Mouse (Mus musculus): ENCODE measurements at regions not wholly inside any gene's neighbourhood (a gene's known extent, or its start where the extent isn't known, plus 50 kb on each side); places are given as distances from the start of the nearest gene placed in this dataset.

DNA sequence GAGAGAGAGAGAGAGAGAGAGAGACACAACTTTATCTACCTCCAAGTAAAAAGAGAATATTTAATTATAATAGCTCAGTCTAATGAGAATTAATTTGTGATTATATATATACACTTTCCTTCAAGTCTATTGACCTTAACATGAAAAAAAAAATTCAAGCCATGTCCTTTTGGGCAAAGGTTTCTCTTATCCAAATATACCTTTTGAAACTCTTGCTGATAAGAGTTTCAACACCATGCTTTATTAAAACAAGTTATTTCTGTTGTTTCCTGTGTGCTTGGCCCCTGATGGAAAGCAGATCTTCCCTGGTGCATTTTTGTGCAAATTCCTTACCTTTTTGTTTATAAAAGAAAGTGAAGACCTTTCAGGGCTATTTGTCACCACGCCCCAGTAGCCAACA lies 414.7 kb upstream of the 2610301B20Rik start:
- WGBS = 20% methylated on average over 1 of the region's 1 CpGs
- no peaks in the 10 kb centered on the region for H3K4me1 ChIP-seq (ENCODE audit: insufficient read depth)
- no peak overlapping the region for H3K27ac ChIP-seq (ENCODE audit: low read depth)
- H3K36me3 ChIP-seq (ENCODE audit: insufficient read depth) = no peaks in the 10 kb centered on the region
- DNase-seq (no peak), ATAC-seq (ENCODE audit: insufficient read depth) (no peak)
- H3K4me2 ChIP-seq = no peak overlapping the region
- H3K4me3 ChIP-seq (ENCODE audit: low read depth, low read length) = no peak overlapping the region
- no peak overlapping the region for H3K9ac ChIP-seq
- H3K9me3 ChIP-seq (ENCODE audit: low read depth, low read length) = no peaks in the 10 kb centered on the region
- no peaks in the 10 kb centered on the region for H3K27me3 ChIP-seq (ENCODE audit: insufficient read depth, low read length)
- TF ChIP-seq CTCF (IDR thresholded peaks at IDR 0.05; ENCODE audit: low read depth) = no peak

DNA sequence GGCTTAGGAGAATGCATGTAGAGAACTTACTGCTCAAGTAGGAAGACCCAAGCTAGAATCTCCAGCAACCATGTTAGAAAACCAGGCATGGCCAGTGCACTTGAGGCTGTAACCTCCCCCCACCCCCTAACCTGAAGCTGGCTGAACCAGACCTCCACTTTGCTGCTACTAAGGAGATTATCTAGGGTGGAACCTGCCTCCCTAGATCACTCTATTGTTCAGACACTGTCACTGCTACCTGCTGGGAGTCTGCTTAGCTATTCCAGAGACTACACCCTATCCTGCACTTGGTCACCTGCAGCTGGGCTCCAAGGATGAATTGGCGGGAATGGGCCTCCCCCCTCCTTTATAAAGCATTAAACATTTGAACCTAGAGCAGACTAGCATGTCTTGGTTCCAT lies 393.4 kb upstream of the 2610301B20Rik start:
- H3K27ac ChIP-seq (ENCODE audit: low read depth) = no peak overlapping the region
- H3K9me3 ChIP-seq (ENCODE audit: low read depth, low read length) = no peaks in the 10 kb centered on the region
- no peak overlapping the region for H3K4me3 ChIP-seq (ENCODE audit: low read depth, low read length)
- H3K27me3 ChIP-seq (ENCODE audit: insufficient read depth, low read length) = no peaks in the 10 kb centered on the region
- no peak for DNase-seq
- no peak for ATAC-seq (ENCODE audit: insufficient read depth)
- H3K4me2 ChIP-seq = no peak overlapping the region
- no peaks in the 10 kb centered on the region for H3K36me3 ChIP-seq (ENCODE audit: insufficient read depth)
- no peak for TF ChIP-seq CTCF (IDR thresholded peaks at IDR 0.05; ENCODE audit: low read depth)
- no peak overlapping the region for H3K9ac ChIP-seq
- H3K4me1 ChIP-seq (ENCODE audit: insufficient read depth) = no peaks in the 10 kb centered on the region
- WGBS = 73% methylated on average over 1 of the region's 1 CpGs

DNA sequence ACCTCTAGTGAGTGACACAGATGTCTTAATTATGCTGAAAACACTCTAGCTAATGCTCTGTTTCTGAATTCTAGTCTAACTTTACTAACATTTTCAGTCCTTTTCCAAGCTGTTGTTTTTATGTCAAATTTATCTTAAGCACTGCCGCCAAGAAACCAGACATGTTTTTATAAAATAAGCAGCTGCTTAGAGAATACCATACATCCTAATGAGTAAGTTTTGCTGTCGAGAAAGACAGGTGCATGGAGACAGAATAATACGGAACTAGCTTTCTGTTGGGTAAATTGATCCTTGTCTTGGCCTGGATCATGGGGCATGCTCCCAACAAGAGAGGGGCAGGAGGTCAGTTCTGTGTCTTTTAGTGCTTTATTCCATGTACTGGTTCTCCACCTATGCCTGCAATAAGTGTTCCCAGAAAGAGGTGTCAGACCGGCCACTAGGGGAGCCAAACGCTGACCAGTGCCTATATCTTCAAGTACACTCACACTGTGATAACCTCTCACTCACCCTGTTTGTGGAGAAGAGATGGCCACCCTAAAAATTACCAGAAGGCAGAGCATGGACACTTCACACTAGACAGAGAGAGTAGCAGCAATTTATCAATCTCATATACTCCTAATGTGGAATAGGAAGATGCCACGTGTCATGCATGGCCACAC lies 366.0 kb upstream of the 2610301B20Rik start:
- 45% methylated on average over 6 of the region's 6 CpGs for WGBS
- H3K27me3 ChIP-seq (ENCODE audit: insufficient read depth, low read length) = no peaks in the 10 kb centered on the region
- no peaks in the 10 kb centered on the region for H3K9me3 ChIP-seq (ENCODE audit: low read depth, low read length)
- no peaks in the 10 kb centered on the region for H3K4me1 ChIP-seq (ENCODE audit: insufficient read depth)
- H3K4me2 ChIP-seq = no peak overlapping the region
- ATAC-seq (ENCODE audit: insufficient read depth) (no peak), DNase-seq (peak; percentile 29)
- peak; percentile 57 for TF ChIP-seq CTCF (IDR thresholded peaks at IDR 0.05; ENCODE audit: low read depth)
- no peaks in the 10 kb centered on the region for H3K36me3 ChIP-seq (ENCODE audit: insufficient read depth)
- H3K4me3 ChIP-seq (ENCODE audit: low read depth, low read length) = no peak overlapping the region
- no peak overlapping the region for H3K27ac ChIP-seq (ENCODE audit: low read depth)
- no peak overlapping the region for H3K9ac ChIP-seq

DNA sequence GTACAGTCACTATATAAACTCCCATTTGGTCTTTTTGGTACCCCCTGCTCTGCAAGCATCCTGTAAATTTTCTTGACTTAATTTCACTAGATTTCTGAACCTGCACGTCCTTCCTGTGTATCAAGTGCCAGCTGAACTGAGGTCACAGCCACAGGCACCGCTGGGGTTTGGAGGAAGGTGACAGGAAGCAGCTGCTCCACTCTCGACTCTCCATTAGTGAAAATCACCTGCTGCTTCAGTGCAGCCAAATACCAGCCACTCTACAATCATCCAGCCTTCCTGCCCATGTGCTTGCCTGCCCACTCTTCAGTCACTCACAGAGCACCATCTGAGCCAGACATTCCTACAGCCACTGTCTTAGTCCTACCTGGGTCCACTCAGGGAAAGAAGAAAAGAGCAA lies 364.3 kb upstream of the 2610301B20Rik start:
- H3K4me1 ChIP-seq (ENCODE audit: insufficient read depth) = no peaks in the 10 kb centered on the region
- no peak overlapping the region for H3K9ac ChIP-seq
- no peak for DNase-seq
- H3K27ac ChIP-seq (ENCODE audit: low read depth) = no peak overlapping the region
- H3K4me2 ChIP-seq = no peak overlapping the region
- no peak for ATAC-seq (ENCODE audit: insufficient read depth)
- H3K36me3 ChIP-seq (ENCODE audit: insufficient read depth) = no peaks in the 10 kb centered on the region
- H3K4me3 ChIP-seq (ENCODE audit: low read depth, low read length) = no peak overlapping the region
- no peaks in the 10 kb centered on the region for H3K9me3 ChIP-seq (ENCODE audit: low read depth, low read length)
- no peaks in the 10 kb centered on the region for H3K27me3 ChIP-seq (ENCODE audit: insufficient read depth, low read length)
- 32% methylated on average over 3 of the region's 3 CpGs for WGBS
- no peak for TF ChIP-seq CTCF (IDR thresholded peaks at IDR 0.05; ENCODE audit: low read depth)

DNA sequence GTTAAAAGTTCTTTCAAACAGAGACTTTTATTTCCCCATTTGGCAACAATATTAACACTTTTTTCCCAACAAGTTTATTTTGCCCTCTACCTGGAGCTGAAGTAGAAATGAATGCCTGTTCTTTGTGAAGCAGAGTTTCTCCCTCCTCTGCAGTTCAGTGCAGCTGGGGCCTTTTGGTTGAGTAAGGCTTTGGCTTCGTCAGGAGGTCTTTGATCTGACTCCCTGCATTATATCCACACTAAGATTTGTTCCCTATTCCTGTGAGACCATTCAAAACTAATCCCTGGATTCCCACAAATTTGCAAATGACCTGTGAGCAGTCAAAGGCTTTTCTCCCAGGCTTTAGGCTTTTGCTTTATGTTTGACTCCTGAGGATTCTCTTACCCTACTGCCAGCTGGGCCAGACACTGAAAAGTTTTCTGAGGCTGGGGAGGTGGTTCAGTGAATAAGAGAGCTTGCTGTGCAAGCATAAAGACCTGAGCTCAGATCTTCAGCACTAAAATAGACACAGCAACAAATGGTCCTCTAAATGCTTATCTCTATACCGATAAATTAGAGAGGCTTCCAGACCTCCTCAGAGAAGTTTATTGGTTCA lies 323.5 kb upstream of the 2610301B20Rik start:
- WGBS = 28% methylated on average over 2 of the region's 2 CpGs
- Histone ChIP-seq H3K27ac (ENCODE audit: low read depth) (no peak overlapping the region), H3K4me3 (ENCODE audit: low read depth, low read length) (no peak overlapping the region), H3K4me2 (no peak overlapping the region), H3K27me3 (ENCODE audit: insufficient read depth, low read length) (no peaks in the 10 kb centered on the region), H3K36me3 (ENCODE audit: insufficient read depth) (no peaks in the 10 kb centered on the region), H3K4me1 (ENCODE audit: insufficient read depth) (no peaks in the 10 kb centered on the region), H3K9me3 (ENCODE audit: low read depth, low read length) (no peaks in the 10 kb centered on the region), H3K9ac (no peak overlapping the region)
- ATAC-seq (ENCODE audit: insufficient read depth) (no peak), DNase-seq (no peak)
- TF ChIP-seq CTCF (IDR thresholded peaks at IDR 0.05; ENCODE audit: low read depth) = no peak

DNA sequence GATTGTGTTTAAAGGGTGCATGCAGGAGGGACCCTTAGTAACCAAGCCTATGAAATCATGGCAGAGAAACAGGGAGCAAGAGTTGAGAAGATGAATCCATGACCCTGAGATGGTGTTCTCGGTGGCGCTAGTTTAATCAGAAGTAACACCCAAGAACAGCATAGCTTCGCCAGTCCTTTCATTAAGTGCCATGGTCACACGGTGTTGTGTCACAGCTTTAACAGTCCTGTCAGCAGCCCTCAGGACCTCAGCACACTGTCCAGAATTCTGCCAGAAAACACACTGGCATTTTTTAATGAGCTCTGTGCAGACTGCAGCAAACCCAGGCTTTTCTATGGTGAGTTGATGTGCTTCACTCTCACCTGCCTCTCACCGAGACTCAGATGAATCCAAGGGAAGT lies 320.6 kb upstream of the 2610301B20Rik start:
- Histone ChIP-seq H3K27me3 (ENCODE audit: insufficient read depth, low read length) (no peaks in the 10 kb centered on the region), H3K36me3 (ENCODE audit: insufficient read depth) (no peaks in the 10 kb centered on the region), H3K4me1 (ENCODE audit: insufficient read depth) (no peaks in the 10 kb centered on the region), H3K4me2 (no peak overlapping the region), H3K27ac (ENCODE audit: low read depth) (no peak overlapping the region), H3K9ac (no peak overlapping the region), H3K4me3 (ENCODE audit: low read depth, low read length) (no peak overlapping the region), H3K9me3 (ENCODE audit: low read depth, low read length) (no peaks in the 10 kb centered on the region)
- TF ChIP-seq CTCF (IDR thresholded peaks at IDR 0.05; ENCODE audit: low read depth) = no peak
- DNase-seq = no peak
- 84% methylated on average over 5 of the region's 5 CpGs for WGBS
- ATAC-seq (ENCODE audit: insufficient read depth) = no peak

DNA sequence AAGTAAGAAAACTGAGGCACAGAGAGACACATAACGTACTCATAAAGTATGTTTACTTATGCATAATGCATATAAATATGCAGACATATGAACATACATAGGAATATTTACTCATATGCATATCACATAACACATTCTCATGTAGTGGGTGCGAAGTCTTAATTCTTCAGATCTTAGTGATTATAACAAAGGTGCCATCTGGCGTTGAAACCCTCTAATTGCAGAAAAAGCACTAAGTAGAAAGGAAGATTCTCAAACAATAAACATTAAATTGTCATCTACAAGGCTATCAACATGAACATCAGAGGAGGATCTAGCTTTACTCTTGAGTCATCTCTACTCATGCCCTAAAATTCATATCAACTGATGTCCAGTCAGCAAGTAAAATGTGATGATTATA lies 314.2 kb upstream of the 2610301B20Rik start:
- Histone ChIP-seq H3K27ac (ENCODE audit: low read depth) (no peak overlapping the region), H3K9me3 (ENCODE audit: low read depth, low read length) (no peaks in the 10 kb centered on the region), H3K4me2 (no peak overlapping the region), H3K36me3 (ENCODE audit: insufficient read depth) (no peaks in the 10 kb centered on the region), H3K4me1 (ENCODE audit: insufficient read depth) (no peaks in the 10 kb centered on the region), H3K9ac (no peak overlapping the region), H3K4me3 (ENCODE audit: low read depth, low read length) (no peak overlapping the region), H3K27me3 (ENCODE audit: insufficient read depth, low read length) (no peaks in the 10 kb centered on the region)
- WGBS = 85% methylated on average over 3 of the region's 3 CpGs
- no peak for TF ChIP-seq CTCF (IDR thresholded peaks at IDR 0.05; ENCODE audit: low read depth)
- DNase-seq = no peak
- no peak for ATAC-seq (ENCODE audit: insufficient read depth)

All from lung, embryonic 14.5 days (tissue).